Mouse (Mus musculus): ENCODE measurements around the gene Prrg2.

Gene Prrg2

GRCm38 (mm10) chr7:45012011-45012410 lies 50.5 kb downstream of the Prrg2 start:
- peak in 1 of 2 experiments; percentile 53 for DNase-seq (ENCODE audit: low spot score in 2 of 2)

GRCm38 (mm10) chr7:45008411-45008810 lies 54.1 kb downstream of the Prrg2 start:
- DNase-seq (ENCODE audit: low spot score in 2 of 2) = peak; percentile 12 to 61

- DNase-seq (ENCODE audit: low spot score in 2 of 2) = peak in 1 of 2 experiments; percentile 64
Observed at GRCm38 (mm10) chr7:45007846-45008245, 54.6 kb downstream of the Prrg2 start.

GRCm38 (mm10) chr7:45007141-45007540 lies 55.3 kb downstream of the Prrg2 start:
- peak; percentile 13 to 64 for DNase-seq (ENCODE audit: low spot score in 2 of 2)

- DNase-seq (ENCODE audit: low spot score in 2 of 2) = no peak
Observed at GRCm38 (mm10) chr7:45006503-45006902, 56.0 kb downstream of the Prrg2 start.

- DNase-seq (ENCODE audit: low spot score in 2 of 2) = no peak
Observed at GRCm38 (mm10) chr7:45005321-45005992, 57.0 kb downstream of the Prrg2 start.

GRCm38 (mm10) chr7:45004546-45004945 lies 57.9 kb downstream of the Prrg2 start:
- DNase-seq (ENCODE audit: low spot score in 2 of 2) = no peak

Measured in spleen, postnatal 4 days (tissue).